Comparison of ENCODE assay signal across 23 mouse cellular contexts in the genomic region with DNA sequence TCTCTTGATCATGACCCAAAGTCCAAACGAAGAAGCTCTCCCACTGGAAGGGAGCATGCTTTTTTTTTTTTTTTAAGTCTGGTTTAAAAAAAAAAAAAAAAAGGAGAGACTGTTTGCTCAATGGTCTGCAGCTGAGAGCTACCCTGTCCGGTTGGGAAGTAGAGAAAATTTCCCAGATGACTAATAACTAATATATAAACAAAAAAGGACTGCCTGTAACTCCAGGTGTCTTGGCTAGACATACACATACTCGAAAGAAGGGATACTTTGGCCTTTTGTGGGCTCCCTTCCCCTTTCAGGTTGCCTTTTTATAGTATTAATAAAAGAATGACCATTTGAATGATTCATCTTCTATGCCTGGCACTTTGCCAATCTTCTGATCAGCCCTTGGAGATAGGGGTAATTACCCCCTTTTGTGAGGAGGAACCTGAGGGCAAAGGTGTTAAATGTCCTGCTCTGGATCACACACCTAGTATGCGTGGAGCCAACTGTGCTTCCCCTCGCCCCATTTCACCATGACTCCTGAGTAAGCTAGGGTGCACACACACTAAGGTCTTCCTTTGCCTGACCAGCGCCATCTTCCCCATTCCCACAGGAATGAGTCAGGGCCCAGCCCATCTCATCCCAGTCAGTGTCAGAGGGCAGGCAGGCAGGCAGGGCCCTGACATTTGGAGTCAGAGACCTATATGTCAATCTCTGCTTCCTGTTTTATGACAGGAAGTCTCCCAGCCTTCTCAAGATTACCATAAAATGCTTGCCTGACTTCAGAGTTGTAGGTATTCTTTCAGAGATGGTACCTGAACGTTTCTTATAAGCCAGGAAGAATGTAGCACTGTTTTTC. TPM values are rescaled to one million over a fixed set of nuclear protein-coding genes. Genes with fewer than 3 reads are reported as not detected.
A peak's percentile ranks its signal among the peaks of the same experiment; 100 is the strongest.
DNase-seq lines count a peak whose midpoint lies in the region; ATAC-seq and TF ChIP-seq lines count a peak whose summit lies in the region.
"Had no signal": no experiment of that assay in that cellular context is flagged by ENCODE, and none has a peak within 500 bp of the region (broad histone marks: within the 10 kb centered on the region; RNA-seq: fewer than 3 reads in every experiment).

No protein-coding gene starts in this region.

- H3K4me2 ChIP-seq in intestine, embryonic 15.5 days (replicated peaks): no peak overlapping the region
- H3K4me2 ChIP-seq: heart, embryonic 11.5 days; hindbrain, embryonic 14.5 days; limb, embryonic 15.5 days had no signal

- DNase-seq in layer of hippocampus, adult 18-20 months (ENCODE audit: low spot score in 2 of 2): no peak
- DNase-seq in frontal cortex, adult 2 months (ENCODE audit: extremely low spot score in 1 of 2, low spot score in 1 of 2): no peak
- DNase-seq in embryo, embryonic 10 days (ENCODE audit: low spot score): no peak
- no peak for DNase-seq in kidney, adult 2 months
- DNase-seq: cerebellum, adult 8-10 months; gastrocnemius, postnatal 14 days; heart, postnatal 14 days; kidney, adult 9 months; kidney, postnatal 4 days; lung, postnatal 10 days had no signal

- TF ChIP-seq CTCF in kidney, adult 2 months (conservative IDR thresholded peaks at IDR 0.05; ENCODE audit: insufficient read depth, insufficient read length, low read depth, low read length): no peak

- H3K36me3 ChIP-seq in intestine, embryonic 15.5 days: no peaks in the 10 kb centered on the region
- no peaks in the 10 kb centered on the region for H3K36me3 ChIP-seq in kidney, adult 2 months (ENCODE audit: control insufficient read depth, insufficient read depth, low read length)
- H3K36me3 ChIP-seq: forebrain, embryonic 10.5 days; limb, embryonic 15.5 days had no signal

- H3K4me1 ChIP-seq in intestine, embryonic 15.5 days (replicated peaks): peaks cover 3% of the 10 kb centered on the region; the same call in 1 of the 2 replicates
- H3K4me1 ChIP-seq in kidney, adult 2 months (ENCODE audit: control insufficient read depth, insufficient read depth, low read length): no peaks in the 10 kb centered on the region
- H3K4me1 ChIP-seq: limb, embryonic 15.5 days had no signal

- no peak overlapping the region for H3K9ac ChIP-seq in intestine, embryonic 15.5 days
- H3K9ac ChIP-seq: hindbrain, embryonic 14.5 days; limb, embryonic 15.5 days had no signal

- no peak for TF ChIP-seq POLR2A in kidney, adult 2 months (IDR thresholded peaks at IDR 0.05; ENCODE audit: low read depth, low read length)

- no peaks in the 10 kb centered on the region for H3K27me3 ChIP-seq in intestine, embryonic 15.5 days (replicated peaks)
- H3K27me3 ChIP-seq in kidney, adult 2 months (replicated peaks; ENCODE audit: control insufficient read depth, insufficient read depth, low read length): no peaks in the 10 kb centered on the region
- H3K27me3 ChIP-seq: limb, embryonic 15.5 days had no signal

- H3K27ac ChIP-seq in intestine, embryonic 15.5 days: 0 out of 2 replicates have a peak overlapping the region, but pooled peaks have one; percentile 7
- H3K27ac ChIP-seq in kidney, adult 2 months (ENCODE audit: insufficient read depth, low read depth, low read length): no peak overlapping the region
- H3K27ac ChIP-seq: forebrain, embryonic 10.5 days; hindbrain, embryonic 14.5 days; limb, embryonic 15.5 days had no signal

- H3K4me3 ChIP-seq in intestine, embryonic 15.5 days (replicated peaks): no peak overlapping the region
- H3K4me3 ChIP-seq in kidney, adult 2 months (ENCODE audit: insufficient read depth, low read depth, low read length): no peak overlapping the region
- H3K4me3 ChIP-seq: forebrain, embryonic 10.5 days; limb, embryonic 15.5 days had no signal

- peak; percentile 76 for ATAC-seq in CD4-positive, CD25-positive, alpha-beta regulatory T cell, adult 4 months
- peak; percentile 48 for ATAC-seq in activated CD4-positive, CD25-positive, alpha-beta regulatory T cell, adult 4 months
- peak; percentile 84 for ATAC-seq in intestine, embryonic 15.5 days
- ATAC-seq in neutrophil, adult 5-6 weeks (ENCODE audit: extremely low read depth, insufficient number of reproducible peaks, low FRiP score, poor library complexity, severe bottlenecking): peak; percentile 47; the same call in 1 of the 2 replicates

- 49% methylated on average over 7 of the region's 7 CpGs for WGBS in intestine, embryonic 15.5 days
- WGBS in kidney, adult 2 months: 63% methylated on average over 7 of the region's 7 CpGs

- H3K9me3 ChIP-seq in intestine, embryonic 15.5 days: no peaks in the 10 kb centered on the region
- H3K9me3 ChIP-seq: forebrain, embryonic 10.5 days; limb, embryonic 15.5 days had no signal

RNA-seq across cellular contexts. Expression of gene Nutm1, which starts 4.2 kb away (rescaled TPM):
- polyA plus RNA-seq in CD4-positive, CD25-positive, alpha-beta regulatory T cell, adult 4 months (2017; shearing (Covaris generic)): not detected
- polyA plus RNA-seq in activated CD4-positive, CD25-positive, alpha-beta regulatory T cell, adult 4 months (2017; shearing (Covaris generic)): not detected
- not detected in 2 replicates for polyA plus RNA-seq in intestine, embryonic 15.5 days (2015; fragmentation: Nextera tagmentation; extraction: Ambion mirVana)
- not detected in 2 replicates for total RNA-seq in neutrophil, adult 5-6 weeks (2017)
- total RNA-seq in layer of hippocampus, adult 18-20 months (2021): not detected
- polyA plus RNA-seq in frontal cortex, adult 2 months (2012; rRNA removed): 0.06 TPM in 1 of 2 replicates, not detected in the other
- 0.02 TPM in 1 of 2 replicates, not detected in the other for polyA plus RNA-seq in kidney, adult 2 months (2012; rRNA removed)
- total RNA-seq: gastrocnemius, postnatal 14 days; heart, postnatal 14 days; layer of hippocampus, postnatal 25 days; left cerebral cortex, postnatal 14 days had no signal
- polyA plus RNA-seq: embryonic facial prominence, embryonic 14.5 days; hindbrain, embryonic 14.5 days; limb, embryonic 15.5 days; liver, embryonic 16.5 days had no signal

RNA-seq across cellular contexts. Expression of gene Nop10, which starts 6.8 kb away (rescaled TPM):
- polyA plus RNA-seq in CD4-positive, CD25-positive, alpha-beta regulatory T cell, adult 4 months (2017; shearing (Covaris generic)): 100 to 1,000 TPM; 153 to 229 TPM
- 100 to 1,000 TPM; 171 to 211 TPM for polyA plus RNA-seq in activated CD4-positive, CD25-positive, alpha-beta regulatory T cell, adult 4 months (2017; shearing (Covaris generic))
- 256 and 271 TPM in 2 replicates for polyA plus RNA-seq in intestine, embryonic 15.5 days (2015; fragmentation: Nextera tagmentation; extraction: Ambion mirVana)
- total RNA-seq in neutrophil, adult 5-6 weeks (2017): 34.6 and 45.7 TPM in 2 replicates
- total RNA-seq in layer of hippocampus, adult 18-20 months (2021): 10 to 100 TPM; 52.4 TPM
- polyA plus RNA-seq in frontal cortex, adult 2 months (2012; rRNA removed): 79.1 and 85.5 TPM in 2 replicates
- 166 and 167 TPM in 2 replicates for polyA plus RNA-seq in kidney, adult 2 months (2012; rRNA removed)

RNA-seq across cellular contexts. Expression of gene Slc12a6, which starts 10.7 kb away (rescaled TPM):
- 10 to 100 TPM; 51.7 to 61.2 TPM for polyA plus RNA-seq in CD4-positive, CD25-positive, alpha-beta regulatory T cell, adult 4 months (2017; shearing (Covaris generic))
- 10 to 100 TPM; 47.9 to 48.7 TPM for polyA plus RNA-seq in activated CD4-positive, CD25-positive, alpha-beta regulatory T cell, adult 4 months (2017; shearing (Covaris generic))
- 13.8 TPM in 2 replicates for polyA plus RNA-seq in intestine, embryonic 15.5 days (2015; fragmentation: Nextera tagmentation; extraction: Ambion mirVana)
- total RNA-seq in neutrophil, adult 5-6 weeks (2017): 376 and 406 TPM in 2 replicates
- 100 to 1,000 TPM; 102 to 105 TPM for total RNA-seq in layer of hippocampus, adult 18-20 months (2021)
- 106 and 115 TPM in 2 replicates for polyA plus RNA-seq in frontal cortex, adult 2 months (2012; rRNA removed)
- polyA plus RNA-seq in kidney, adult 2 months (2012; rRNA removed): 27.8 and 29.6 TPM in 2 replicates

RNA-seq across cellular contexts. Expression of gene Gm21985, which starts 11.2 kb away (rescaled TPM):
- not detected for polyA plus RNA-seq in CD4-positive, CD25-positive, alpha-beta regulatory T cell, adult 4 months (2017; shearing (Covaris generic))
- polyA plus RNA-seq in activated CD4-positive, CD25-positive, alpha-beta regulatory T cell, adult 4 months (2017; shearing (Covaris generic)): not detected
- polyA plus RNA-seq in intestine, embryonic 15.5 days (2015; fragmentation: Nextera tagmentation; extraction: Ambion mirVana): not detected in 2 replicates
- total RNA-seq in neutrophil, adult 5-6 weeks (2017): 2.0 TPM in 1 of 2 replicates, not detected in the other
- 1 to 10 TPM; 2.0 to 3.8 TPM for total RNA-seq in layer of hippocampus, adult 18-20 months (2021)
- polyA plus RNA-seq in frontal cortex, adult 2 months (2012; rRNA removed): 0.18 TPM in 1 of 2 replicates, not detected in the other
- polyA plus RNA-seq in kidney, adult 2 months (2012; rRNA removed): not detected in 2 replicates
- polyA plus RNA-seq: embryonic facial prominence, embryonic 14.5 days; forebrain, embryonic 10.5 days; hindbrain, embryonic 14.5 days; limb, embryonic 15.5 days; liver, embryonic 16.5 days; testis, adult 2 months had no signal

RNA-seq across cellular contexts. Expression of gene Lpcat4, which starts 15.6 kb away (rescaled TPM):
- 10 to 100 TPM; 23.6 to 39.7 TPM for polyA plus RNA-seq in CD4-positive, CD25-positive, alpha-beta regulatory T cell, adult 4 months (2017; shearing (Covaris generic))
- polyA plus RNA-seq in activated CD4-positive, CD25-positive, alpha-beta regulatory T cell, adult 4 months (2017; shearing (Covaris generic)): 10 to 100 TPM; 25.3 to 33.5 TPM
- polyA plus RNA-seq in intestine, embryonic 15.5 days (2015; fragmentation: Nextera tagmentation; extraction: Ambion mirVana): 22.8 and 23.8 TPM in 2 replicates
- total RNA-seq in neutrophil, adult 5-6 weeks (2017): 12.5 and 19.2 TPM in 2 replicates
- total RNA-seq in layer of hippocampus, adult 18-20 months (2021): 10 to 100 TPM; 75.4 to 81.1 TPM
- 245 and 291 TPM in 2 replicates for polyA plus RNA-seq in frontal cortex, adult 2 months (2012; rRNA removed)
- 22.5 and 22.6 TPM in 2 replicates for polyA plus RNA-seq in kidney, adult 2 months (2012; rRNA removed)
